Mouse (Mus musculus): Measurements from ENCODE around the gene Slc26a9. TPM values are rescaled to one million over a fixed set of nuclear protein-coding genes. Genes with fewer than 3 reads are reported as not detected.

Gene Slc26a9
- polyA plus RNA-seq, 1 experiment from 2014 or later, result 0.22 TPM

DNA sequence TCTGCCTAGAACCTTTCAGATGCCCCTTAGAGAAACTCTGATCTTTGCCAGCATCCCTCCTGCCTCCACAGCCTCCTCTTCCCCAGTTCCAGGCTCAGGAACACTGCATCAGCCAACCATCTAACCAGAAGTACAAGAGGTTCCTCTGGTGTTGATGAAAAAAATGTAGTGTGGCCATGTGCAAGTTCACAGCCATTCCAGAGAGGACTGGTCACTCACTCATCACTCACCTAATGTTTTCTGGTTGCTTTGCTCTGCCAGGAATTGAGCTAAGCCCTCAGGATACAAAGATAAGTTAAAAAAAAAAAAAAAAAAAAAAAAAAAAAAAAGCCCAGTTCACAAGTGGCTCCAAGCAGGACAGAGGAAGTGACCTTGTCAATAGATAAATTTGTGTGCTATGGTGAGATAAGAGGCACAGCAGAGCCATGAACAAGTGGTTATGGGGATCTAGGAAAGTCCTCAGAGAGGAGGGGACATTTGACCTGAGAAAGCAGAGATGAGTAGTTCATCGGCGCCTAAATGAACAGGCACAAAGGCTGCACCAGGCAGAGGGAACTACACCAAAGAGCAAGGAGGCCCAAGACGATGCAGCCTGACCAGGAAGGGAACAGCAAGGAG lies 10.5 kb downstream of the Slc26a9 start:
- Histone ChIP-seq H3K27me3 (ENCODE audit: control insufficient read depth, insufficient read depth, low read length) (no peaks in the 10 kb centered on the region), H3K9me3 (replicated peaks; ENCODE audit: control insufficient read depth, low read length) (no peaks in the 10 kb centered on the region), H3K9ac (replicated peaks; ENCODE audit: low read length) (no peak overlapping the region), H3K4me2 (ENCODE audit: low read depth, low read length) (no peak overlapping the region), H3K27ac (replicated peaks; ENCODE audit: low read depth, low read length) (no peak overlapping the region), H3K4me1 (ENCODE audit: control insufficient read depth, insufficient read depth, low read length) (no peaks in the 10 kb centered on the region), H3K4me3 (ENCODE audit: low read depth, low read length) (no peak overlapping the region), H3K36me3 (replicated peaks; ENCODE audit: control insufficient read depth, insufficient read depth, low read depth, low read length) (no peaks in the 10 kb centered on the region)
- DNase-seq (ENCODE audit: low spot score) (no peak), ATAC-seq (replicated peaks; ENCODE audit: insufficient number of reproducible peaks, low FRiP score, low TSS enrichment, low read depth) (no peak)
- WGBS, result 69% methylated on average over 3 of the region's 3 CpGs

DNA sequence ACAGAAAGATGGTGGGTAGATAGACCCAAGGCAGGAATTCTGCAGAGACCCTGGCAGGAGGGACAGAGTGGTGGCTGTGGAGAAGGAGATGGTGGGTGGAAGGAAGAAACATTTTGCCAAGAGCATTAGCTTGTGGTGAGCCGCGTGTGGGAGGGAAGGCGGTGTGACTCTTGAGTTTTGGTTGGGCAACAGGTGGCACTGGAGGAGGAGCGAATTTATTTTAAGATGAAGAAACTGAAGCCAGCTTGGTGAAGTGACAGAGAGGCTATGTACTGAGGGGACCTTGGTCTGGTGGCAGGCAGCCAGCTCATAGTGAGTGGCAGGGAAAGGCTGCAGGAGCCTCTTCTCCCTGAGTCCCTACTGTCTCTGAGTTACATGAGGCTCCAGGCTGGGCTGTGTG lies 11.1 kb downstream of the Slc26a9 start:
- no peak overlapping the region for H3K9ac ChIP-seq (replicated peaks; ENCODE audit: low read length)
- H3K4me1 ChIP-seq (ENCODE audit: control insufficient read depth, insufficient read depth, low read length), result no peaks in the 10 kb centered on the region
- H3K9me3 ChIP-seq (replicated peaks; ENCODE audit: control insufficient read depth, low read length), result no peaks in the 10 kb centered on the region
- no peak overlapping the region for H3K27ac ChIP-seq (replicated peaks; ENCODE audit: low read depth, low read length)
- no peaks in the 10 kb centered on the region for H3K36me3 ChIP-seq (replicated peaks; ENCODE audit: control insufficient read depth, insufficient read depth, low read depth, low read length)
- no peak overlapping the region for H3K4me3 ChIP-seq (ENCODE audit: low read depth, low read length)
- ATAC-seq (replicated peaks; ENCODE audit: insufficient number of reproducible peaks, low FRiP score, low TSS enrichment, low read depth) (no peak), DNase-seq (ENCODE audit: low spot score) (no peak)
- no peak overlapping the region for H3K4me2 ChIP-seq (ENCODE audit: low read depth, low read length)
- no peaks in the 10 kb centered on the region for H3K27me3 ChIP-seq (ENCODE audit: control insufficient read depth, insufficient read depth, low read length)
- WGBS, result 96% methylated on average over 4 of the region's 4 CpGs

DNA sequence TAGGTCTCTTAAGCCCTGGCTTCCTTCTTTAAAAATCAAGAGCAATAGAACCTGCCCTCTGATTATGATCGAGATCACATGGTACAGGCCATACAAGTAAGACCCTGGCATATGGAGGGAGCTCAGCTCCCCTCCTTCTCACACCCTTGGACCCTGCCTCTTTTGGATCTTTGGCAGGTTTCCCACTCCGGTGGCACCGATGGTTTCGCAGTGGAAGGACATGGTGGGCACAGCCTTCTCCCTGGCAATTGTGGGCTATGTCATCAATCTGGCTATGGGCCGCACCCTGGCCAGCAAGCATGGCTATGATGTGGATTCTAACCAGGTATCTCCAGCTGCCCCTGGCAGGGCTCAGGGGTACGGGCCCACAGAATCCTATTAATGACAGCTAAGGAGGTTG lies 13.4 kb downstream of the Slc26a9 start:
- no peaks in the 10 kb centered on the region for H3K9me3 ChIP-seq (replicated peaks; ENCODE audit: control insufficient read depth, low read length)
- no peak overlapping the region for H3K27ac ChIP-seq (replicated peaks; ENCODE audit: low read depth, low read length)
- no peak overlapping the region for H3K4me2 ChIP-seq (ENCODE audit: low read depth, low read length)
- DNase-seq (ENCODE audit: low spot score) (no peak), ATAC-seq (replicated peaks; ENCODE audit: insufficient number of reproducible peaks, low FRiP score, low TSS enrichment, low read depth) (no peak)
- H3K36me3 ChIP-seq (replicated peaks; ENCODE audit: control insufficient read depth, insufficient read depth, low read depth, low read length), result no peaks in the 10 kb centered on the region
- H3K4me1 ChIP-seq (ENCODE audit: control insufficient read depth, insufficient read depth, low read length), result no peaks in the 10 kb centered on the region
- WGBS, result 90% methylated on average over 6 of the region's 6 CpGs
- no peak overlapping the region for H3K4me3 ChIP-seq (ENCODE audit: low read depth, low read length)
- H3K27me3 ChIP-seq (ENCODE audit: control insufficient read depth, insufficient read depth, low read length), result no peaks in the 10 kb centered on the region
- H3K9ac ChIP-seq (replicated peaks; ENCODE audit: low read length), result no peak overlapping the region

DNA sequence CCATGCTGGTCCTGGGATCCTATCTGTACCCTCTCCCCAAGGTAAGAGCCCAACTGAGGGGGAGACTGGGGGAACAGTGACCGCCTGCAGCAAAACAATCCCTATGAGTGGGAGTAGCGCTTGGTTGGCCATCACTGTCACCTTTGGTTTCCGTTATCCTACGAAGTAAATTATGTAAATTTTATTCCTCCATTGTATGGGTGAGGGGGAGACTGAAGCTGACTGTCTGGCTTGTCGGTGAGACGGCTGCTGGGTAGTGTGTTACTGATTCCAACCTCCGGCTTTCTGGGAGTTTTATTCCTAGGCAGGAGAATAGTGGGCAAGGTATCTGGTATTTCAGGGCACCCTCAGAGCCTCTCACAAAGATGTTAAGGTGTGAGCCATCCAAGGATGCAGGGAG lies 15.0 kb downstream of the Slc26a9 start:
- WGBS, result 75% methylated on average over 7 of the region's 7 CpGs
- no peak for DNase-seq (ENCODE audit: low spot score)
- Histone ChIP-seq H3K9ac (replicated peaks; ENCODE audit: low read length) (no peak overlapping the region), H3K9me3 (replicated peaks; ENCODE audit: control insufficient read depth, low read length) (no peaks in the 10 kb centered on the region), H3K4me1 (ENCODE audit: control insufficient read depth, insufficient read depth, low read length) (no peaks in the 10 kb centered on the region), H3K4me2 (ENCODE audit: low read depth, low read length) (no peak overlapping the region; the same call in 1 of the 2 replicates), H3K27ac (replicated peaks; ENCODE audit: low read depth, low read length) (no peak overlapping the region), H3K4me3 (ENCODE audit: low read depth, low read length) (no peak overlapping the region), H3K36me3 (replicated peaks; ENCODE audit: control insufficient read depth, insufficient read depth, low read depth, low read length) (no peaks in the 10 kb centered on the region), H3K27me3 (ENCODE audit: control insufficient read depth, insufficient read depth, low read length) (no peaks in the 10 kb centered on the region)
- ATAC-seq (replicated peaks; ENCODE audit: insufficient number of reproducible peaks, low FRiP score, low TSS enrichment, low read depth), result no peak

DNA sequence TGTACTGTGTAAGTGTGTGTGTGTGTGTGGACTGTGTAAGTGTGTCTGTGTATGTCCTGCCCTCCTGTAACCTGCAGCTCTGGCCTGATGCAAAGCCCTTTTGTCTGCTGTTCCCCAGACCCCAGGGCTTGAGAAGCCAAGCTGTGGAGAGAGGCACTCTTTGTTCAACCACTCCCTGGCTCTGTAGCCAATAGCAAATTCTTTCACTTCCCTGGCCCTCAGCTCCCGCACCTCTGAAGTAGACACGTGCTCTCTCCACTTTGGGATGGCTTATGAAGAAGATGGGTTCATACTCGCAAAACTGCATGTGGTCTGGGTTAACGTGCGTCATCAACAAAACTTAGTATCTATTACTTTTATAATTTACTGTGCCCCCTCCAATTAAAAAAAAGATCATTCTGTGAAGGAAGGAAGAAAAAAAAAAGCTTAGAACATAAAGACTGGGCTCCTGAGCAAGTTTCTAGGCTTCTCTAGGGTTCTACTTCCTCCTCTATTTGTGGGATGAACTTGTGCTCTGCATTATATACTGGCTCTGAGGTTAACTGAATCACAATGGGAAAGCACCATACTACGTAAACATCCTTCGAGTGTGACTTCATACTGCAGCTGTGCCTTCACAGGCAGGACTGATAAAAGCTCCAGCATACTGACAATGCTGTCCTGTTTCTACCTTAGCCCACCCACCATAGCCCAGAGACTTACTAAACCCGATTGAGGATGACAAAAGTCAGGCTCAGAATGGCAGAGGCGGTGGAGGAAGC lies 16.0 kb downstream of the Slc26a9 start:
- no peak overlapping the region for H3K4me3 ChIP-seq (ENCODE audit: low read depth, low read length)
- no peaks in the 10 kb centered on the region for H3K9me3 ChIP-seq (replicated peaks; ENCODE audit: control insufficient read depth, low read length)
- no peak overlapping the region for H3K9ac ChIP-seq (replicated peaks; ENCODE audit: low read length)
- no peaks in the 10 kb centered on the region for H3K36me3 ChIP-seq (replicated peaks; ENCODE audit: control insufficient read depth, insufficient read depth, low read depth, low read length)
- H3K27ac ChIP-seq (replicated peaks; ENCODE audit: low read depth, low read length), result no peak overlapping the region
- ATAC-seq (replicated peaks; ENCODE audit: insufficient number of reproducible peaks, low FRiP score, low TSS enrichment, low read depth) (no peak), DNase-seq (ENCODE audit: low spot score) (no peak)
- no peaks in the 10 kb centered on the region for H3K27me3 ChIP-seq (ENCODE audit: control insufficient read depth, insufficient read depth, low read length)
- no peaks in the 10 kb centered on the region for H3K4me1 ChIP-seq (ENCODE audit: control insufficient read depth, insufficient read depth, low read length)
- 59% methylated on average over 9 of the region's 9 CpGs for WGBS
- no peak overlapping the region for H3K4me2 ChIP-seq (ENCODE audit: low read depth, low read length)

DNA sequence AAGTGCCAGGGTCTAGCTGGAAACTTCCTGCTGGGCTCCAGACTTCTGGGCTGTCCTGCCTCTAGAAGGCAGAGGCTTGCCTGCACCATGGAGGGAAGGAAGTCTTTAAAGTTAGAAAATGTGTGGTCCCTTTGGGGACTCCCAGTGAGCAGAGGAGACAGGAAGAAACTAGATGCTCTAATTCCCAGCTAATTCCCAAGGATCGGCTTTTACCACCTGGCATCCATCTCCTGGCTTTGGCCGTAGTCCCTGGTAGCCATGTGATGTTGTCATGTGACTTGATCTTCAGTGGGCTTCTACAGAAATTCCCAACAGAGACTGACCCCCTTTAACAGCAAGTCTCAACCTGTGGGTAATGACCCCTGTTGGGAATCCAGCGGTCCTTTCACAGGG lies 16.6 kb downstream of the Slc26a9 start:
- no peak overlapping the region for H3K27ac ChIP-seq (replicated peaks; ENCODE audit: low read depth, low read length)
- WGBS, result 78% methylated on average over 3 of the region's 3 CpGs

DNA sequence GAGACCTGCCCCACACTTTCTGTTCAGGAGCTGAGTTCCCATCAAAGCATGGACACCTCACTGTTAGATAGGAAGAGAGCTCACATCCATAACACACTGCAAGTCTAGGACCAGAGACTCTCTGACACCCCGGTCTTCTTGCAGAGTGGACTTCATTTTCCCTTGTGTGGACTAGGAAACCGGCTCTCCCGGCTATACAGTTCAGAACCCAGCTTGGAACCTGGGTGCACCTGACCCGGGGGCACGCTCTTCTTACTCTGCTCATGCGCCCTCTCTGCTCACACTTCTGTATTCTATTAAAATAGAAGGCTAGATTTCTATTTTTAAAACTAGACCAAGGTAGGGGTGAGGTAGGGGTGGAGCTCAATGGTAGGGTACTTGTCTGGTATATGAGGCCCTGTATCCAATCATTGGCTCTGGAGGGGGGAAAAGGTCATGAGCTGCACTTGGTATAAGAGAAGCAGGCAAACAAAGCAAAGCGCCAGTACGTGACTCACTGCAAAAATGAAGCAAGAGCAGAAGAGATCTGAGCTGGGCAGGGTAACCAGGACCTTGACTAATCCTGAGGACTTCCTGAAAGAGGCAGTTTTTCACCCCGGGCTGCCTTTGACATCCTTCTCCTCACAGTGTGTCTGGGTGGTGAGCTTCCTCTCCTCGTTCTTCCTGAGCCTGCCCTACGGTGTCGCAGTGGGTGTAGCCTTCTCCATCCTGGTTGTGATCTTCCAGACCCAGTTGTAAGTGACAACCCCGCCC lies 17.4 kb downstream of the Slc26a9 start:
- Histone ChIP-seq H3K4me3 (ENCODE audit: low read depth, low read length) (no peak overlapping the region), H3K27ac (replicated peaks; ENCODE audit: low read depth, low read length) (no peak overlapping the region), H3K9me3 (replicated peaks; ENCODE audit: control insufficient read depth, low read length) (no peaks in the 10 kb centered on the region), H3K4me1 (ENCODE audit: control insufficient read depth, insufficient read depth, low read length) (no peaks in the 10 kb centered on the region), H3K36me3 (replicated peaks; ENCODE audit: control insufficient read depth, insufficient read depth, low read depth, low read length) (no peaks in the 10 kb centered on the region), H3K4me2 (ENCODE audit: low read depth, low read length) (no peak overlapping the region), H3K9ac (replicated peaks; ENCODE audit: low read length) (no peak overlapping the region), H3K27me3 (ENCODE audit: control insufficient read depth, insufficient read depth, low read length) (no peaks in the 10 kb centered on the region)
- ATAC-seq (replicated peaks; ENCODE audit: insufficient number of reproducible peaks, low FRiP score, low TSS enrichment, low read depth) (no peak), DNase-seq (ENCODE audit: low spot score) (no peak)
- 87% methylated on average over 13 of the region's 13 CpGs for WGBS

More for the DNA sequence above, 16.6 kb downstream of the Slc26a9 start:
- Histone ChIP-seq H3K27me3 (ENCODE audit: control insufficient read depth, insufficient read depth, low read length) (no peaks in the 10 kb centered on the region), H3K4me1 (ENCODE audit: control insufficient read depth, insufficient read depth, low read length) (no peaks in the 10 kb centered on the region), H3K4me2 (ENCODE audit: low read depth, low read length) (no peak overlapping the region), H3K4me3 (ENCODE audit: low read depth, low read length) (no peak overlapping the region), H3K9ac (replicated peaks; ENCODE audit: low read length) (no peak overlapping the region), H3K36me3 (replicated peaks; ENCODE audit: control insufficient read depth, insufficient read depth, low read depth, low read length) (no peaks in the 10 kb centered on the region), H3K9me3 (replicated peaks; ENCODE audit: control insufficient read depth, low read length) (no peaks in the 10 kb centered on the region)
- DNase-seq (ENCODE audit: low spot score) (no peak), ATAC-seq (replicated peaks; ENCODE audit: insufficient number of reproducible peaks, low FRiP score, low TSS enrichment, low read depth) (no peak)

DNA sequence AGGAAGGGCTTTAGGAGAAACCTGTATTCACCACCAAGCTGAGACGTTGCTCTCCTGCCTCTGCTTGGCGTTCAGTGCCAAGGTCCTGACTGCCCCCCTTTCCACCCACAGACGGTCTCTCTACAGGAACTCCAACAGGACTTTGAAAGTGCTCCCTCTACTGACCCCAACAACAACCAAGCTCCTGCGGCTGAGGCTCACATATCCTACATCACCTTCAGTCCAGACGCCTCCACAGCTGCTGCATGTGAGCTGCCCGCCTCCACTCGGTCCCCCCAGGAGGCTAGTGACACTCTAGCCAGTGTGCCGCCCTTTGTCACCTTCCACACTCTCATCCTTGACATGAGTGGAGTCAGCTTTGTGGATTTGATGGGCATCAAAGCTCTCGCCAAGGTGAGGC lies 19.9 kb downstream of the Slc26a9 start:
- H3K9me3 ChIP-seq (replicated peaks; ENCODE audit: control insufficient read depth, low read length), result no peaks in the 10 kb centered on the region
- DNase-seq (ENCODE audit: low spot score) (no peak), ATAC-seq (replicated peaks; ENCODE audit: insufficient number of reproducible peaks, low FRiP score, low TSS enrichment, low read depth) (no peak)
- no peak overlapping the region for H3K27ac ChIP-seq (replicated peaks; ENCODE audit: low read depth, low read length)
- H3K27me3 ChIP-seq (ENCODE audit: control insufficient read depth, insufficient read depth, low read length), result no peaks in the 10 kb centered on the region
- no peak overlapping the region for H3K4me2 ChIP-seq (ENCODE audit: low read depth, low read length)
- no peak overlapping the region for H3K9ac ChIP-seq (replicated peaks; ENCODE audit: low read length)
- H3K4me1 ChIP-seq (ENCODE audit: control insufficient read depth, insufficient read depth, low read length), result no peaks in the 10 kb centered on the region
- 59% methylated on average over 9 of the region's 9 CpGs for WGBS
- no peak overlapping the region for H3K4me3 ChIP-seq (ENCODE audit: low read depth, low read length)
- no peaks in the 10 kb centered on the region for H3K36me3 ChIP-seq (replicated peaks; ENCODE audit: control insufficient read depth, insufficient read depth, low read depth, low read length)
